Mouse (Mus musculus) spleen, postnatal 36 days (tissue): ENCODE results near the gene Nbeal2.

Experiments
- DNase-seq, 2 experiments: peaks; one replicate each; pipeline ENCODE4 v3.0.0; 2022; ENCODE audit warnings: low spot score in 2 of 2, mixed read lengths in 1 of 2

The Nbeal2 gene

DNA sequence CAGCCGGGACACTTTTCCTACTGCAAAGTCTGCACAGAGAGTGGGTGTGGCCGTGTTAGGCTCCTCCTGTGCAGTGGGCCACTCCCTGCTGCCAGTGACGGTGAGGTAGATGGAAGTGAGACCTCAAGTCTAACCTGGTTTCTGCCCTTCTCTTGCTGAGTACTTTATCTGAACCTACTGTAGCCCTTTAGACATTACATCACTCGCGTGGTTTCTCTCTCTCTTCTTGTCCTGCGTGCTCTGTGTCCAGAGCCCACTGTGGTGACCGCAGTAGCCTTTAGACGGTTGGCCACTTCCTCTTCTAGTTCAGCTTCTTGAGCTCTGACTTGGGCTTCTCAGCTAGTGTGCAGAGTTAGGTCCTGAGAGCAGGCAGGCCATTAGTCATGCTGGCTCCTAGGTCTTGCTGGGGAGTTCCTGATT is 22.5 kb upstream of the Nbeal2 start:
- peak in 1 of 2 experiments; percentile 33 for DNase-seq

DNA sequence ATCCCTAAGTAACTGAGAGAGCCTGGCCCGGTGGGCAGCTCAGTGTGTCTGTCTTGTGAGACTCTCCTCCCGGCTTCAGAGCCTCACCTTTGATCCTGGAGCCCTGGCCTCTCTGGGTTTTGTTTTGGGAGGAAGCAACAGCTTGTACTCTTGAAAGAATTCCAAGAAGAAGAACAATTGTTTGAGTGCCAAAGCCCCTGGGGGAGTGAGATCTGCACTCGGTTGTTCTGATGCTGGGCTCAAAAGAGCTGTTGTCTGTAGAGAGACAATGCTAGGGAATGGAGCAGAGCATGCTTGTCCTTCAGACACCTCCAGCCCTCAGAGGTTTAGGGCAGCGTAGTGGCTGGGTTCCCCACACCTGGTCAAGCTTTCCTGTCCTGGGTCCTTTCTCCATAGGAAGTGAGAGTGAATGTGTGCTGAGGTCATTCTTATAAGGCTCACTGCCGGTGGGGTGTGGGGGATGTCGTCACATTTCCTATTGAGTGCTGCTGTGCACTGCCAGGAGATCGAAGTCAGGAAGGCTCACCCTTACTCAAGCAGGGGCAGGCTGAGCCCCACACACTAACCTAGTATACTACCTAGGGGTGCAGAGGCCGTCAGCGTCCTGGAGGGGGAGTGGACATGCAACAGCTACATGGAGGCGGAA is 19.3 kb upstream of the Nbeal2 start:
- no peak for DNase-seq

DNA sequence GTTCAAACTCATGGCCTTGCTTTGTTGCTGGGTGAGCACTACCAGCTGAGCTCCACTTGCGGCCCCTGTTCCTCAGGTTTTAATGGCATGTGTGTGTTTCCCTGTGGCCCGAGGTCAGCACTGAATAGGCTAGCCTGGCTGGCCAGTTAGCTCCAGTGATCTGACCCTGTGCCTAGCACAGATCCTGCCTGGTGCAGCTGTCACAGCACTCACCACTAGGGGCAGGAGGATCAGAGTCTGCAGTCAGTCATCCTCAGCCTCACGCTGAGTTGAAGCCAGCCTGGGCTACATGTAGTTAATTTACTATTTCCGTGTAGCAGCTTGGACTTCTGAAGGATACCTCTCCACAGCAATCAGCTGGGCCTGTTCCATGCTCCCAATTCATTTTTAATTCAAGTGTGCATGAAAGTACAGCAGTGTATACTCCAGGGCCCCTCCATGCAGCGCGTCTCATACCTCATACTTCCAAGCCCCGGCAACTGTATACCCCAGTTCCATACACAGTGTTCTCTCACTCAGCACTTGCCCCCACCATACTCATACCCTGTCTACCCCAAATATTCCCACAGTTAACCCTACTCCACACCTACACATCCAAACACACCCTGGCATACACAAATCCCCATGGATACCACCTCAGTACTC is 18.6 kb upstream of the Nbeal2 start:
- DNase-seq = no peak

DNA sequence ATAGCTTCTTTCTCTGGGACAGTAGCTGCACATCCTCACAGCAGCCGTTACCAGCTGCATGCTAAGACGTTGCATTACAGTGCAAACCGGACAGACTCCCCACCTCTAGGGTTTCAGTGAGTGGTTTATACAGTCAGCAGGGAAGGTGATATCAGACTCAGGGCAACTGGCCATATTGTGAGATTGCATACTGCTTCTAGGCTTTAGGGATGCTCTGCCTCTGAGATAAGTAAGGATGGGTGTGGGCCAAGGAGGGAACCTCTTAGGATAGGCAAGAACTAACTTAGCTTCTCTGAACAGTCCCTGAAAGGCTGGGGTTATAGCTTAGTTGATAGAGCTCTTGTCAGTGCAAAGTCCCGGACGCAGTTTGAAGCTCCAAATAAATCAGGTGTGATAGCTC is 15.8 kb upstream of the Nbeal2 start:
- DNase-seq = no peak

DNA sequence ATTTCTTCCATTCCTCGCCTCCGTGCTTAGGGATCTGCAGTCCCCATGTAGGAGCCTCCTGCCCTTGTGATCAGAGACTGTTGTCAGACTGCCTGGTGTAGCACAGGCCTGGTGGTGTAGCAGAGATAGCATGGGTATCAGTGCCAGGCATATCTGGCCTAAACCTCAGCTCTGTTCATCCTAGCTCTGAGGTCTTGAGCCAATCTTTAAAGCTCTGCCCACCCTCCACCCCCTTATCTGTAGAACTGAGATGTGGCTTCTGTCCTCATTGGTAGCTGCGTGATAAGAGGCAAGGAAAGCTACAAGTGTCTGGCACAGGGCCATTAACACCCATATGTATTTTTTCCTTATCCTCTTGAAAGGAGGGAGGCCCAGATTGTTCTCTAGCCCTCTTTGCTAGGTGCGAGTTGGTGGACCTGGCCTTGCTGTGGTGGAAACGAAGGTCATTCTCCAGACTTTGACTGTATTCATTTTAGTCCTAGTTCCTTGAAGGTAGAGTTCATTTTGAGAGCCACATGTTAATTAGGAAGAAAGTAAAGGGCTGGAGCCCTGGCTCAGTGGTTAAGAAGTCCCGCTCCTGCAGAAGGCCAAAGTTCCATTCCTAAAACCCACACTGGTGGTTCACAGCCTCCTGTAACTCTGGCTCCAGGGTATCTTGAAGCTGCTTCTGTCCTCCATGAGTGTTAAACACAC is 14.8 kb upstream of the Nbeal2 start:
- no peak for DNase-seq

DNA sequence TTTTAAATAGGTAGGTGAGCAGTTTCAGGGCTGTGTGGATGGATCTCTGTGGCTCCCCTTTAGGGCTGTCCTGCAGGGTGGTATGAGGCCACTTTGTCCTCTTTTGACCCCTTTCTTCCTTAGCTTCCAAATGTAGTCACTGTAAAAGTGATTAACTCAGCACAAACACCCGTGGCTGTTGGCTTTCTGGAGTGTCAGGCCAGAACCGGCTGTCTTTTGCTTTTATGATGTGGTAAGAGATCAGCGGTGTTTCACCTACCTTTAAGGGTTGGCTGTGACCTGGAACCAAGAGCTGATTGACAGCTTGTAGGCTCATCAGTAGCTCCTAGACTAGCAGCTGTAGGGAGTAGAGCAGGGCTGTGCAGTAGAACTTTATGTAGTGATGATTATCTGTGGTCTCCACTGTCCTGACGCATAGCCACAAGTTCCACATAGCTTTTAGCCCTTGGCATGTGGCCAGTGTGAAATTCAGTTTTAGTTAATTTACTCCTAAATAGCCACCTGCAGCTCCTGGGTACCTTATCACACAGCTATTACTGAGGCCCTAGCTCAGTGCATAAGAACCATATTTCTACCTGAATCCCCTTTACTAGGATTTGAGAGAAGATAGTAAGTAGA is 13.4 kb upstream of the Nbeal2 start:
- DNase-seq = no peak

DNA sequence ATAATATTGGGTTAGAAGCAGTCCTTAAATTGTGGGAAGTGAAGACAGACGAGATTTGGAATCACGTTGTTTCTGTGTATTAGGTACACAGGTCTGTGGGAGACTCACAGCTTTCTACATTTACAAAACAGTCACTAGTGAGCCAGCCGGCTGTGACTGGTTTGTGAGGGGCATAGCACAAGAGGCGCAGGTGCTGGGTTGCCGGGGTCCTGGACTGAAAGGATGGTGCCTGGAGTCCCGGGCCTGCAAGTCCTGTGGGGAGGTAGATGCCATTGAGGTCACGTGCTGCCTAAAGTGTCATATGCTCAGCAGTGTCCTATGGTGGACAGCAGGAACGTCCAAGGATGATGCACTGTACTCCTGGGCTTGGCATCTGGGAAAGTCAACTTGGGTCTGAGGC is 12.4 kb upstream of the Nbeal2 start:
- DNase-seq = no peak

DNA sequence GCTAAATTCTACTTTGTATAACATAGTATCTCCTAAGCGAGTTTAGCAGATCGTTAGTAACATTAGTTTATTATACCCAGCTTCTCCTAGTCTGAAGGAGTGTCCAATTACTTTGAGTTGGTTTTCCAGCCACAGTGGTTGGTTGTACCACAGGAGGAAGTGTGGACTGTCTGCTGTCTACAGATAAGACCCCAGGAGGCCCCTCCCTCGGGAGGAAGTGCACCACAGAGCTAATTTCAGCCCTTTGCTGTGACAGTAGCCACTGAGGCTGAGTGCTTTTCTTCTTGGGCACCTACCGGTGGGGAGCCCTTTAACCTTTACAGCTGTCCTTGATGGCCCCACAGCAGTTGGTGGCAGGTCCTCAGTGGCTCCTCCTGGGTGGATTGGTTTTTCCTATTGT is 12.0 kb upstream of the Nbeal2 start:
- peak; percentile 75 to 82 for DNase-seq

DNA sequence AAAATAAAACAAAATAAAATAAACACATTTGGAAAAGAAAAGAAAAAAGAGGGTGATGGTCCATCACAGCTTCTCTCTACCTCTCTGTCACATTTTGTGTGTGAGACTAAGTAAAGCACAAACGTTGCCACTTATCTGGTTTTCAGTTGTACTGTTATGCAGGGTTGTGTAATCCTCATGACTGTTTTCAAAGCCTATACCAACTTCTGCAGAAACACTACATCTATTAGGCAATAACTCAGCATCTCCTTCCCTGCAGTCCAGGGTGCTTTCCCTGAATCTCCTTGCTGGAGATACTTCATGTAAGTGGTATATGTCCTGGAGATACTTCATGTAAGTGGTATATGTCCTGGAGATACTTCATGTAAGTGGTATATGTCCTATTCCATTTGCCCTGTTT is 8.9 kb upstream of the Nbeal2 start:
- no peak for DNase-seq

DNA sequence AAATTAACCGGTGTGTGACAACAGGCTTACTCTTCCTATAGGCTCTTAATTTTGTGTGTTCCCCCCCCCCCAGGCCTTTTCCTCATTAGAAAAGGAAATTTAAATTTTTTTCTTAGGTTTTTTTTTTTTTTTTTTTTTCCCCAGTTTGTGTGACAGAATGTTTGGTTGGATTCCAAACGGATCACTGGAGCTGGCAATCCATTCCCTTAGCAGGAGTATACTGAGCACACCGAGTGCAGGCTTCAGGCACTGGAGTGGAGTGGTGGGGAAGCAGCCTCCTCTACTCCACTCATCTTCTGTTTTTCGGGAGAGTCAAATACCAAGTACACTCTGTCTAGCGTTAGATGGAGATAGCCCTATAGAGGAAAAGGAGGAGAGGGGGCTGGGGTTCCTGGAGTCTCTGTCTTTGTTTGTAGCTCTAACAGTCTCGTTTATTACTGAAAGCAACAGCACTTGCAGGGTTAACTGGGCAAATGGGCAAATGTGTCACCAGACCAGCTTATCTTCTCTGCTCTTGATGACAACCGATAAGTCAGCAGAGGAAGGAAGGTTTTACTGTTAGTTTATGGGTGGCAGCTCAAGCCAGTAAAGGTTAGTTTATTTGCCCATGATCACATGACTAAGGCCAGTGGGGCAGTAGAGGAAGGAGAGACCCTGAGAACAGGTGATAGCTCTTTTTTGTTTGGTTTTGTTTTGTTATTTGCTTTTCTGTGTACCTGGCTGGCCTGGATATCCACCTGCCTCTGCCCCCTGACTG is 7.1 kb upstream of the Nbeal2 start:
- DNase-seq = no peak

DNA sequence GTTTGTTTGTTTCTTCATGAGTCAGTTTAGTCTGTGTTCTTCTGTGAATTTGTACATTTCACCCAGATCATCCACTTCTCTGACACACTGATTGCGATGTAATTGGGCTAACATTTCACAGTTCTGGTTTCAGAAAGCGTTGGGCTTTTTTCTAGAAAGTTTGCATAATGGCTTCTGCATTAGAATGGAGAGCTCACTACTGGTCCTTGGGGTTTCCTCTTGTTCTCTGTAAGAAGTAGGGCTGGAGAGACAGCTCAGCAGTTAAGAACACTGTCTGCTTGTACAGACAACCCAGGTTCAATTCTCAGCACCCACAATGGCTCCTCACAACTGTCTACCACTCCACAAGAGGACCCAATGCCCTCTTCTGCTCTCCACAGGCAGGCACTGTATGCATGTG is 6.2 kb upstream of the Nbeal2 start:
- DNase-seq = no peak

DNA sequence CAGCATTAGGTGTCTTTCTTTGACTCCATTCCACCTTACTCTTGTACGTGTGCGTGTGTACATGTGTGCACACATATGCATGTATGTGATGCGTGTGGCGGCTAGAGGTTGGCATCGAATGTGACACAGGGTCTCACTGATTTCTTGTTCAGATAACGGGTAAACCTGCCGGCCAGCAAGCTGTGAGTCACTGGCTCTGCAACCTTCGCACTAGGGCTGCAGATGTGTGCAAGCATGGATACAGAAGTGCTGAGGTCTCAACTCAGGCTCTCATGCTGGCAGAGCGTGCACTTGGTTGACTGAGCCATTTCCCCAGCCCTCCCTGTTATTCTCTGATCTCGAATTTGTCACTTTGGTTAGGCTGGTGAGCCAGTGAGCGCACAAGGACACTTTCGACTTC is 5.6 kb upstream of the Nbeal2 start:
- DNase-seq = no peak

DNA sequence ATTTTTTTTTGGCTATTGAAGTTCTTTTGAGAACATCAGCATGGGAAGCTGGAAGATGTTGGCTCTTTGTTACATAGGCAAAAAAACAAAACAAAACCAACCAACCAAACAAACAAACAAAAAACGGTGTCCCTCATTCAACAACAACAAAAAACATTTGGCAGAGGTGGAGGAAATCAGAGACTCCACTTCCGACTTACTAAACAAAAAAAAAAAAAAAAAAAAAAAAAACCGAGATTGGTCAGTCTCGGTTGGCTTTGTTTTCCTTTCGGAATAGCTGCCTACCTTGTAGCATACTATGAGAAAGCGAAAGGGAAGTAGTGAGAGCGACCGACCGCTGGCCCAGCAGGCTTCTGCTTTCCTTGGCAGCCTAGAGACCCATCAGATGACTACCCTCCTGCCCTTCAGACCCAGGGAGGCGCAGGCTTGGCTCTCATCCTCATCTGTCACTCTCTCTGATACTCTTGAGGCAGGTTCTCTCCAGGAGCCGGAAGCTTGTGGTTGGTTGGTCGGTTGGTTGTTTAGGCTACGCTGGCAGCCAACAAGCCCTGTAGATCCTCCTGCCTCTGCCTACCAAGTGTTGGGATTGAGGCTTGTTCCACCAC is 3.6 kb upstream of the Nbeal2 start:
- peak; percentile 68 to 74 for DNase-seq

DNA sequence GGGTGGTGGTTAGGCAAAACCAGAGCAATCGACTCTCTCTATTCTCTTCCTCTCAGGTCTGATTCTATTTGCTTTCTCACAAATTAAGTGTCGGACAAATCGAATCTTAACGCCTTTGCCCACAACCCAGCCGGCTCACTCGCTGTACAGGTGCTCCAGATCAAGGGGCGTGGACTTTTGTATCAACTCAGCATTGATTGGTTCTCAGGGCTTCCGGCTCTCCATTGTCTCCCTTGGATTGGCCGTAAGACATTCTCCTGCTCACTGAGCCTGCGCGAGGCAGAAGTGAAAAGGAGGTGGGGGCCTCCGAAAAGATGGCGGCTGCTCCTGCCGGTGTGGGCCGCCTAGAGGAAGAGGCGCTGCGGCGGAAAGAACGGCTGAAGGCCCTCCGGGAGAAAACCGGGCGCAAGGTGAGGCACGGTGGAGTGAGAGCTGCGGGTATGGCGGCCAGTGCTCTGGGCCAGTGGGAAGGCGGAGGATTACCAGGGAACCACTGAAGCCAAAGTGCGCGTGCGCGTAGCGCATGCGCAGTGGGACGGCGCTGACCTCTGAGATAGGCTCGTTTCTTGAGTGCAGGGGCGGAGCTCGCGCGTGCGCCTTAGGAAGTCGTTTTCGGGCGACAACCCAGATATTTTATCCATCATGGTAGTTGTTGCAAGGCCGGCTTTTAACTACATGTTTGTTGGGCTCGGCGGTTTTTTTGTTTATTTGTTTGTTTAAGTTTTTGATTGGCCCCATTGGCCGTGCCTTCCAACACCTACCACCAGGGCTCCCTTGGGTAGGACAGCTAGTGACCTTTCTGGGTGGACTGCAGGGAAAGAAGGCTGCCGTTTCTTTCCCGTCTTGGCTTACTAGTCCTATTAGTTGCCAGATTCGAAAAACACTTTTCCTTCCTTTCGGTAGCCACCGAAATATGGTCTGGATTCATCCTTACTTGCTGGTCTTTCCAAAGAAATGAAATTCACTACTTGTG is 2.6 kb upstream of the Nbeal2 start, which contains the start of gene Ccdc12:
Ccdc12 (plus strand) TSS at position 255 of the 973 bp plus-strand sequence.
- peak; percentile 95 to 97 for DNase-seq

DNA sequence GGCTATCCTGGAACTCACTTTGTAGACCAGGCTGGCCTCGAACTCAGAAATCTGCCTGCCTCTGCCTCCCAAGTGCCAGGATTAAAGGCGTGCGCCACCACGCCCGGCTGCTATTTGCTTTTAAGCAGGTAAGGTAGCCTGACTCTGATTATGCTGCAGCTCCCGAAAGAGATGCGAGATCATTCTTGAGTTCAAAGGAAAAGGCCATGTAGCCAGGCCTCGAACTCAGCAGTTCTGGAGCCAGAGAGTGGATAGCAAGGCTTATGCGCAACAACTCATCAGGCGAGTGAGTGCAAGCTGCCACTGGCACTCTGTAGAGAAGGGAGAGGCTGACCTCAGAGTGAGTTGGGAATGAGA is 1.7 kb upstream of the Nbeal2 start:
- DNase-seq = no peak

DNA sequence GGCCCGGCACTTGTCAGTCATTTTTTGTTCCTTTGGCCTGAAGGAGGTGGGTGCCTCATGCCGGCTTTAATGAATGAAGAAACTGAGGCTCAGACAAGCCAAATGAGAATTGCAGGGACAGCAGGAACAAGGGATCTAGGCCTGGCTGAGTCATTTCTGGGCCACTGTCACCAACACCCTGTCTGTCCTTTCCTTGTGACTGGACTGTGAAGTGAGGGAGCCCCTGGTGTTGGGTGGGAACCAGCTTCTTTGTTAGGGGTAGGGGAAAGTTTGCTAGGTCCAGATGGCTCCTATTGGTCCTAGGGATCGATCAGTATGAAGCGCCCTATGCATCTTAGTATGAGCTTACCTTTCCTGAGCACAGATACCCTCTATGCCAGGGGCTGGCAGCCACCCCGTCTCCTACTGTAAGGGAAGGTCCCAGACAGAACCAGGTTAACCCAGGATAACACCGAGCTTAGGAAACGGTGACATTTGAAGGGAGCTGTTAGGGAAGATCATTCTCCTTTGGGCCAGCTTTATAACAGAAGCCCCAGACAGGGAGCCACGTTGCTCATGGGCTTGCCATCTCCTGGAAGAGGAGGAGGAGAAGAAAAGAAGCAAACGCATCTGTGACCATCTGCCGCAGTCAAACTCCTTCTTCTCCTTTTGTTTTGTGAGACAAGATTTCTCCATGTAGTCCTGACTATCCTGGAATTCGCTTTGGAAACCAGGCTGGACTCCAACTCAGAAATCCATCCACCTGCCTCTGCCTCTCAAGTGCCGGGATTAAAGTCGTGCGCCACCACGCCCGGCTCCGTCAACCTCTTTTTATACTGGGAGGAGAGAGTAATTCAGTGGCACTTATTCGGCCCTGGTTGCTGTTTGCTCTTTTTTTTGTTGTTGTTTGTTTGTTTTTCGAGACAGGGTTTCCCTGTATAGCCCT is 1.0 kb upstream of the Nbeal2 start:
- DNase-seq = no peak

DNA sequence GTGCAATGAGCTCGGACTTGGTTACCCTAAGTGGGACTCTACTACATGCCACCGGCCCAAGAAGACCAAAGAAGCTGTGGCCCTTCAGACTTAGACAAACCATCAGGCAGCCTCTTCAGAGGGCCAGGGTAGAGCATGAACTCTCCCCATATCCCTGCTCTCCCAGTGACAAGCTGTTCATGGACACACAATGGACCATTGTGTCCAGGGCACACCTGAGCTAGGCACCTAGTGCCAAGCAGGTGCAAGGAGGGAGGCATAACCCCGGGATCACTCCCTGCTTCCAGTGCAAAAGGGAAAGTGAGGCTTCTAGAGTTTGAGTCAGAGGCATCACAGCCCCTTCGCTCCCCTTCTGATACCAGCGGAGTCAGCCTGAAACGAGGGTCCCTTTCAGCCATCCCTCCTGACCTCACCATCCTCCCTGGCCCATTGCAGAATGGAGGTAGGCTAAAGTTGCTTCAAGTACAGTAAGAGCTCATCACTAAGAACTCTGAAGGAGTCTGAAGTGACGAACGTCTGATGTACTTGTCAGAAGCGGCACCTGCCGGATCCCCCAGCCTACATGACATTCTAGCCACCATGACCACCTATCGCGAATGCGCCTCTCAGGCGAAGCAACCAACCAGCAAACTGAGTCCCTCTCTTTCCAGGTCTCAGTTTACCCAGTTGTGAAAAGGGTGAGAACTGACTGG is 852 bp downstream of the Nbeal2 start:
- no peak for DNase-seq

DNA sequence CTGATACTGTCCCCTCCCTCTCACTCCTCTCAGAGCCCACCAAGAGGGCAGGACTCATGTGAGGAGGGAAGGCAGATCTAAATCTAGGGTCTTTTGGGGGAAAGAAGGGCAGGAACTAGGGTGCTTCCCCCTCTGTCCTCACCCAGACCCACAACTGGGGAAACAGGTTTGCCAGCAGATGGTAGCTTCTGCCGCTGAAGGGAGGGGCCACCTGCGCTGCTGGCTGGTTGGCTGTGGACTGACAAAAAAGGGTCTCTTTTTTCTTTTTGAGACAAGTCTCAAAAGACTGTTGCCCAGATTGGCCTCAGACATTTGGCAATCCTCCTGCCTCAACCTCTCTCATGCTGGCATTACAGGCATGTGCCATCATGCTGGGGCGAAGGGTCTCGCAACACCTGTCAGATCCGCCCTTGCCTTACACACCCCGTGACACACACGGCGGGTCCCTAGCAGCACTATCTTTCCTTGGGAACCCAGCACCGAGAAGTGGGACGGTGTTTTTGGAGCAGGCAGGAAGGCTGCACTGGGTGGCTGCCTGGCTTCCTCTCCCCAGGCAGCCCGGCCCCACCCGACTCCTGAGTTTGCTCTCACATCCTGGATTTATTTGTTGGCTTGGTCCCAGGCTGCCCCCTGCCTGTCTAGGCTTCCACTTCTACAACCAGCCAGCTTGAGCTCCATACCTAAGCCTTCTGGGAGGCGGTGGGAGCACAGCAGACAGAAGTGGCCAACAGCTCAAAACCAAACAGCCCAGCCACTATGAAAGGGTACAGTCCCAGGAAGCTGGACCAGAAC is 1.8 kb downstream of the Nbeal2 start:
- peak; percentile 40 to 49 for DNase-seq
